Mouse (Mus musculus): ENCODE measurements at regions not wholly inside any gene's neighbourhood (a gene's known extent, or its start where the extent isn't known, plus 50 kb on each side); places are given as distances from the start of the nearest gene placed in this dataset.

- TF ChIP-seq CTCF (IDR thresholded peaks at IDR 0.05; ENCODE audit: borderline replicate concordance, extremely low read depth, insufficient read depth, insufficient read length) (no peak), POLR2A (IDR thresholded peaks at IDR 0.05; ENCODE audit: borderline replicate concordance, extremely low read depth, insufficient read depth, insufficient read length, poor library complexity, severe bottlenecking) (no peak)
These were observed 75.7 kb upstream of the P2ry10 start for GRCm38 (mm10) chrX:107012615-107013014.

All from brain, embryonic 14.5 days (tissue).